Mouse (Mus musculus) heart, embryonic 10.5 days (tissue): ENCODE data around the gene Cherp. TPM values are rescaled to one million over a fixed set of nuclear protein-coding genes. Genes with fewer than 3 reads are reported as not detected.

Experiments
- DNase-seq: peaks from one replicate; pipeline ENCODE4 v3.0.0-alpha.2; 2017; ENCODE audit warnings: low spot score
- H3K27ac ChIP-seq: fragments of 300-500 bp; sonication (generic); 2 replicates; pipeline ENCODE4 v1.5.1; 2016; ENCODE audit warnings: mild to moderate bottlenecking
- H3K27me3 ChIP-seq: fragments of 300-500 bp; sonication (generic); 2 replicates; pipeline ENCODE4 v1.6.1; 2016; ENCODE audit warnings: mild to moderate bottlenecking; ENCODE audit not compliant: poor library complexity, insufficient read depth, severe bottlenecking
- H3K36me3 ChIP-seq: fragments of 300-500 bp; sonication (generic); 2 replicates; pipeline ENCODE4 v1.6.1; 2016; ENCODE audit warnings: mild to moderate bottlenecking, moderate library complexity
- H3K4me1 ChIP-seq: fragments of 300-500 bp; sonication (generic); 2 replicates; pipeline ENCODE4 v1.6.1; 2016; ENCODE audit warnings: mild to moderate bottlenecking
- H3K4me3 ChIP-seq: fragments of 300-500 bp; sonication (generic); 2 replicates; pipeline ENCODE4 v1.5.1; 2016; ENCODE audit warnings: mild to moderate bottlenecking, moderate library complexity
- H3K9me3 ChIP-seq: fragments of 300-500 bp; sonication (generic); 2 replicates; pipeline ENCODE4 v1.6.1; 2016; ENCODE audit warnings: mild to moderate bottlenecking, moderate library complexity
- WGBS: fragments of 180-500 bp; shearing (Covaris S2); methylation state at CpG from one replicate; pipeline ENCODE4 v1.1.7; 2016; 5-methylcytosine and 5-hydroxymethylcytosine counted together
- polyA plus RNA-seq: library from polyadenylated mRNA; unstranded; fragments of >200 nt; fragmentation: Nextera tagmentation; extraction: Ambion mirVana; gene quantifications from 2 replicates; pipeline ENCODE4 v1.2.1, GENCODE M21; 2016

Gene Cherp
- 75.0 and 83.0 TPM in 2 replicates for polyA plus RNA-seq

- under 1% methylated on average over 80 of the region's 80 CpGs for WGBS
Observed at GRCm38 (mm10) chr8:72474826-72475546, at the start of gene Cherp. Gene Cherp (minus strand): TSS chr8:72475226.

GRCm38 (mm10) chr8:72521888-72522287 lies 46.9 kb upstream of the Cherp start:
- peaks cover 27% of the 10 kb centered on the region for H3K4me1 ChIP-seq
- no peak overlapping the region for H3K4me3 ChIP-seq
- 0 out of 2 replicates have a peak, but pooled peaks cover 13% of the 10 kb centered on the region for H3K36me3 ChIP-seq
- no peaks in the 10 kb centered on the region for H3K9me3 ChIP-seq
- H3K27ac ChIP-seq, result no peak overlapping the region
- no peaks in the 10 kb centered on the region for H3K27me3 ChIP-seq
- no peak for DNase-seq

More at GRCm38 (mm10) chr8:72474826-72475546, at the start of gene Cherp:
- peak within 1 kb of the TSS; percentile 95 for H3K27ac ChIP-seq
- no peaks in the 10 kb centered on the region for H3K9me3 ChIP-seq
- peak within 1 kb of the TSS; percentile 91 for H3K4me3 ChIP-seq
- DNase-seq, result peak; percentile 99
- H3K4me1 ChIP-seq, result peaks cover 11% of the 10 kb centered on the region
- H3K27me3 ChIP-seq, result no peaks in the 10 kb centered on the region
- H3K36me3 ChIP-seq, result peaks cover 53% of the 10 kb centered on the region

GRCm38 (mm10) chr8:72517421-72517988 lies 42.5 kb upstream of the Cherp start:
- H3K4me3 ChIP-seq, result peak overlapping the region; percentile 17
- H3K9me3 ChIP-seq, result no peaks in the 10 kb centered on the region
- H3K27ac ChIP-seq, result peak overlapping the region; percentile 86
- no peaks in the 10 kb centered on the region for H3K27me3 ChIP-seq
- whole genome bisulfite sequencing, result 48% methylated on average over 7 of the region's 7 CpGs
- peaks cover 39% of the 10 kb centered on the region for H3K4me1 ChIP-seq
- peak; percentile 83 for DNase-seq
- H3K36me3 ChIP-seq, result 0 out of 2 replicates have a peak, but pooled peaks cover 6% of the 10 kb centered on the region

- no peak for DNase-seq
- Histone ChIP-seq H3K4me3 (no peak overlapping the region), H3K27me3 (no peaks in the 10 kb centered on the region), H3K36me3 (0 out of 2 replicates have a peak, but pooled peaks cover 6% of the 10 kb centered on the region), H3K4me1 (peaks cover 30% of the 10 kb centered on the region), H3K9me3 (no peaks in the 10 kb centered on the region), H3K27ac (peak overlapping the region; percentile 69)
- 57% methylated on average over 1 of the region's 1 CpGs for WGBS
Observed at GRCm38 (mm10) chr8:72513158-72513557, 38.1 kb upstream of the Cherp start.

- Histone ChIP-seq H3K36me3 (0 out of 2 replicates have a peak, but pooled peaks cover 6% of the 10 kb centered on the region), H3K4me3 (no peak overlapping the region), H3K4me1 (peaks cover 31% of the 10 kb centered on the region), H3K27me3 (no peaks in the 10 kb centered on the region), H3K27ac (peak overlapping the region; percentile 69), H3K9me3 (no peaks in the 10 kb centered on the region)
- no peak for DNase-seq
- 93% methylated on average over 1 of the region's 1 CpGs for WGBS
Observed at GRCm38 (mm10) chr8:72512648-72513047, 37.6 kb upstream of the Cherp start.

GRCm38 (mm10) chr8:72507505-72507904 lies 32.5 kb upstream of the Cherp start:
- DNase-seq, result no peak
- H3K4me3 ChIP-seq, result no peak overlapping the region
- 0 out of 2 replicates have a peak, but pooled peaks cover 2% of the 10 kb centered on the region for H3K36me3 ChIP-seq
- H3K9me3 ChIP-seq, result no peaks in the 10 kb centered on the region
- peaks cover 39% of the 10 kb centered on the region for H3K4me1 ChIP-seq
- H3K27me3 ChIP-seq, result no peaks in the 10 kb centered on the region
- 88% methylated on average over 1 of the region's 1 CpGs for WGBS
- no peak overlapping the region for H3K27ac ChIP-seq

- 0 out of 2 replicates have a peak, but pooled peaks cover 6% of the 10 kb centered on the region for H3K36me3 ChIP-seq
- DNase-seq, result no peak
- H3K4me3 ChIP-seq, result no peak overlapping the region
- peaks cover 41% of the 10 kb centered on the region for H3K4me1 ChIP-seq
- no peaks in the 10 kb centered on the region for H3K27me3 ChIP-seq
- no peak overlapping the region for H3K27ac ChIP-seq
- H3K9me3 ChIP-seq, result no peaks in the 10 kb centered on the region
Observed at GRCm38 (mm10) chr8:72504637-72505314, 29.8 kb upstream of the Cherp start.

GRCm38 (mm10) chr8:72504137-72504536 lies 29.1 kb upstream of the Cherp start:
- H3K36me3 ChIP-seq, result peaks cover 13% of the 10 kb centered on the region; the same call in 1 of the 2 replicates
- no peak overlapping the region for H3K4me3 ChIP-seq
- H3K27ac ChIP-seq, result no peak overlapping the region
- no peak for DNase-seq
- peaks cover 47% of the 10 kb centered on the region for H3K4me1 ChIP-seq
- H3K9me3 ChIP-seq, result no peaks in the 10 kb centered on the region
- H3K27me3 ChIP-seq, result no peaks in the 10 kb centered on the region

- H3K27me3 ChIP-seq, result no peaks in the 10 kb centered on the region
- no peak for DNase-seq
- peaks cover 30% of the 10 kb centered on the region for H3K4me1 ChIP-seq
- peaks cover 37% of the 10 kb centered on the region for H3K36me3 ChIP-seq
- H3K4me3 ChIP-seq, result no peak overlapping the region
- H3K27ac ChIP-seq, result no peak overlapping the region
- 96% methylated on average over 1 of the region's 1 CpGs for WGBS
- H3K9me3 ChIP-seq, result no peaks in the 10 kb centered on the region
Observed at GRCm38 (mm10) chr8:72500521-72500931, 25.5 kb upstream of the Cherp start.

- no peaks in the 10 kb centered on the region for H3K27me3 ChIP-seq
- no peak for DNase-seq
- peaks cover 30% of the 10 kb centered on the region for H3K4me1 ChIP-seq
- H3K27ac ChIP-seq, result peak overlapping the region; percentile 60
- 72% methylated on average over 2 of the region's 2 CpGs for WGBS
- no peak overlapping the region for H3K4me3 ChIP-seq
- no peaks in the 10 kb centered on the region for H3K9me3 ChIP-seq
- peaks cover 45% of the 10 kb centered on the region for H3K36me3 ChIP-seq
Observed at GRCm38 (mm10) chr8:72499521-72500284, 24.7 kb upstream of the Cherp start.

GRCm38 (mm10) chr8:72498527-72498926 lies 23.5 kb upstream of the Cherp start:
- WGBS, result 76% methylated on average over 4 of the region's 4 CpGs
- no peak for DNase-seq
- no peaks in the 10 kb centered on the region for H3K9me3 ChIP-seq
- no peaks in the 10 kb centered on the region for H3K27me3 ChIP-seq
- H3K4me1 ChIP-seq, result peaks cover 30% of the 10 kb centered on the region
- no peak overlapping the region for H3K27ac ChIP-seq
- peaks cover 45% of the 10 kb centered on the region for H3K36me3 ChIP-seq
- no peak overlapping the region for H3K4me3 ChIP-seq

- WGBS, result 75% methylated on average over 1 of the region's 1 CpGs
- Histone ChIP-seq H3K9me3 (no peaks in the 10 kb centered on the region), H3K4me3 (no peak overlapping the region), H3K36me3 (peaks cover 45% of the 10 kb centered on the region), H3K27me3 (no peaks in the 10 kb centered on the region), H3K4me1 (peaks cover 32% of the 10 kb centered on the region), H3K27ac (no peak overlapping the region)
- DNase-seq, result no peak
Observed at GRCm38 (mm10) chr8:72497911-72498310, 22.9 kb upstream of the Cherp start.
